In the genomic region with DNA sequence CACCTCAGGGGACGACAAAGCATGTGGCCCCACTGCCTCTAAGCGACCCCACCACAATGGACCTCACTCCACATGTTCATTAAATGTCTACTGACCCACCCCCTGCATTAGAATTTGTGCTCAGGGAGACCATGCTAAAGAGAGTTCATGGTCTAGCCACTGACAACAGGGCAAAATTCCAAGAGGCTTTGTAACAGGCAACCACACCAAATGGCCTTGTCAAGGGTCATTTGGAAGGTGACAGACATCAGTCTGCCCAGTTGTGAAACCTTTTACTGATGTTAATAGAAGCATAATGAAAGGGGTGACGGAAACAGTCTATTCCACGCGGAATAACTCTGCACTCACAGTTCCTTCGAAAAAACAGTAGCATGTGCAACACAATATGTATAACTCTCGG, we compare ENCODE assay signal across 18 mouse cellular contexts. TPM values are rescaled to one million over a fixed set of nuclear protein-coding genes. Genes with fewer than 3 reads are reported as not detected.
DNase-seq lines count a peak whose midpoint lies in the region.
"Had no signal": no experiment of that assay in that cellular context is flagged by ENCODE, and none has a peak within 500 bp of the region (broad histone marks: within the 10 kb centered on the region; RNA-seq: fewer than 3 reads in every experiment).

No protein-coding gene starts in this region.

- DNase-seq in adrenal gland, adult 2 months, result peak; percentile 33
- no peak for DNase-seq in adrenal gland, postnatal 4 days (ENCODE audit: low spot score in 2 of 2)
- DNase-seq in heart, adult 11 months, result peak; percentile 36
- DNase-seq in heart, postnatal 10 days, result no peak
- peak; percentile 24 for DNase-seq in adrenal gland, postnatal 14 days
- no peak for DNase-seq in right cerebral cortex, postnatal 10 days (ENCODE audit: low spot score in 2 of 2)
- DNase-seq: cerebellum, adult 11 months; cerebellum, adult 2 months; cerebellum, adult 9-11 months; cerebellum, postnatal 25 days; forebrain, postnatal 0 days; gastrocnemius, adult 2 months; heart, adult 18-20 months; heart, postnatal 14 days; heart, postnatal 4 days had no signal

- intact Hi-C loops in heart, postnatal 10 days (cut with DNase I), result no loop called here

RNA-seq across cellular contexts. Expression of a gene that starts 44.0 kb away (rescaled TPM):
- total RNA-seq in adrenal gland, adult 2 months (2021), result 10 to 100 TPM; 15.0 to 17.3 TPM
- polyA plus RNA-seq in adrenal gland, adult 2 months (2012; rRNA removed), result 0.65 and 0.92 TPM in 2 replicates
- total RNA-seq in adrenal gland, postnatal 4 days (2021), result 10 to 100 TPM; 35.2 to 36.6 TPM
- total RNA-seq in heart, postnatal 10 days (2021), result 10 to 100 TPM; 21.1 to 26.8 TPM
- 20.0 and 21.6 TPM in 2 replicates for total RNA-seq in adrenal gland, postnatal 14 days (2021)

RNA-seq across cellular contexts. Expression of a gene that starts 44.5 kb away (rescaled TPM):
- total RNA-seq in adrenal gland, adult 2 months (2021), result under 1 TPM in 1 of 2 experiments, not detected in 1; 0.24 TPM
- polyA plus RNA-seq in adrenal gland, adult 2 months (2012; rRNA removed), result 0.20 TPM in 1 of 2 replicates, not detected in the other
- total RNA-seq in adrenal gland, postnatal 4 days (2021), result under 1 TPM; 0.31 to 0.53 TPM
- under 1 TPM in 1 of 2 experiments, not detected in 1; 0.17 TPM for total RNA-seq in heart, postnatal 10 days (2021)
- total RNA-seq in adrenal gland, postnatal 14 days (2021), result not detected in 2 replicates
- total RNA-seq: gastrocnemius, adult 2 months; gastrocnemius, postnatal 14 days; heart, adult 18-20 months had no signal
- polyA plus RNA-seq: activated CD4-positive, CD25-positive, alpha-beta regulatory T cell, adult 4 months; inflammation-experienced regulatory T-cells, adult 6 months had no signal

Comparison
In these comparisons a context has a peak if more than half of its experiments do, and no peak if none do; other contexts are left out.
1. DNase-seq: peak in adrenal gland, adult 2 months (single experiment), heart, adult 11 months (single experiment) and adrenal gland, postnatal 14 days (single experiment); none in adrenal gland, postnatal 4 days (0 of 2), heart, postnatal 10 days (0 of 2) and right cerebral cortex, postnatal 10 days (0 of 2).